Mouse (Mus musculus): ENCODE measurements at regions not wholly inside any gene's neighbourhood (a gene's known extent, or its start where the extent isn't known, plus 50 kb on each side); places are given as distances from the start of the nearest gene placed in this dataset.

- no peak overlapping the region for H3K4me3 ChIP-seq (ENCODE audit: low read depth, low read length)
- H3K9ac ChIP-seq (replicated peaks) = no peak overlapping the region
- WGBS (ENCODE audit: insufficient replicate concordance) = 48% methylated on average over 4 of the region's 4 CpGs
- ATAC-seq = no peak
- H3K36me3 ChIP-seq (replicated peaks; ENCODE audit: insufficient read depth, low read length) = no peaks in the 10 kb centered on the region
- H3K27me3 ChIP-seq (ENCODE audit: insufficient read depth, low read length) = no peaks in the 10 kb centered on the region
- no peak for DNase-seq
- H3K9me3 ChIP-seq (ENCODE audit: low read length) = no peaks in the 10 kb centered on the region; the same call in 1 of the 2 replicates
- no peaks in the 10 kb centered on the region for H3K4me1 ChIP-seq (ENCODE audit: insufficient read depth)
- H3K27ac ChIP-seq (ENCODE audit: low read depth) = no peak overlapping the region
- no peak overlapping the region for H3K4me2 ChIP-seq (ENCODE audit: low read depth, low read length)
- TF ChIP-seq CTCF (IDR thresholded peaks at IDR 0.05; ENCODE audit: low read depth) = peak; percentile 30; the same call in 1 of the 2 replicates
- no peak for TF ChIP-seq EP300 (IDR thresholded peaks at IDR 0.05; ENCODE audit: low read depth)
These were observed 148.3 kb downstream of the Cd55b start for GRCm38 (mm10) chr1:130274470-130274869.

- Histone ChIP-seq H3K4me2 (ENCODE audit: low read depth, low read length) (no peak overlapping the region), H3K4me3 (ENCODE audit: low read depth, low read length) (no peak overlapping the region), H3K4me1 (ENCODE audit: insufficient read depth) (no peaks in the 10 kb centered on the region), H3K9ac (replicated peaks) (no peak overlapping the region), H3K9me3 (ENCODE audit: low read length) (no peaks in the 10 kb centered on the region), H3K36me3 (replicated peaks; ENCODE audit: insufficient read depth, low read length) (no peaks in the 10 kb centered on the region), H3K27me3 (ENCODE audit: insufficient read depth, low read length) (no peaks in the 10 kb centered on the region), H3K27ac (ENCODE audit: low read depth) (no peak overlapping the region)
- TF ChIP-seq CTCF (IDR thresholded peaks at IDR 0.05; ENCODE audit: low read depth) = no peak
- no peak for TF ChIP-seq EP300 (IDR thresholded peaks at IDR 0.05; ENCODE audit: low read depth)
- DNase-seq (no peak), ATAC-seq (no peak)
- 64% methylated on average over 2 of the region's 2 CpGs for WGBS (ENCODE audit: insufficient replicate concordance)
These were observed 152.4 kb downstream of the Cd55b start for GRCm38 (mm10) chr1:130270457-130270856.

All from liver, postnatal 0 days (tissue).